Mouse (Mus musculus) CH12.LX (cell line): ENCODE results near the gene Pitx2.

Experiments used
- CHD2 ChIP-seq: IDR thresholded peaks from 2 replicates; pipeline ENCODE4 v1.6.1; 2011; ENCODE audit warnings: low read length, improper control_type of control experiment
- CTCF ChIP-seq, 2 experiments: IDR thresholded peaks in 1 of 2; conservative IDR thresholded peaks in 1 of 2; 2 replicates each; pipeline ENCODE4 v1.5.1; 2011 to 2012; ENCODE audit warnings: low read depth in 2 of 2, low read length in 2 of 2, improper control_type of control experiment in 1 of 2, inconsistent platforms in 1 of 2, mild to moderate bottlenecking in 1 of 2, moderate library complexity in 1 of 2
- EP300 ChIP-seq: IDR thresholded peaks from 2 replicates; pipeline ENCODE4 v1.6.1; 2011; ENCODE audit warnings: low read length, improper control_type of control experiment
- JUND ChIP-seq: conservative IDR thresholded peaks from 2 replicates; pipeline ENCODE4 v1.6.1; 2011; ENCODE audit warnings: low read depth, low read length, improper control_type of control experiment
- POLR2A ChIP-seq: IDR thresholded peaks from 2 replicates; pipeline ENCODE4 v1.6.1; 2011; ENCODE audit warnings: low read depth, mild to moderate bottlenecking, improper control_type of control experiment, low read length
- RCOR1 ChIP-seq: conservative IDR thresholded peaks from 2 replicates; pipeline ENCODE4 v1.6.1; 2012; ENCODE audit warnings: low read depth, mild to moderate bottlenecking, inconsistent platforms, low read length, improper control_type of control experiment
- SMC3 ChIP-seq: IDR thresholded peaks from 2 replicates; pipeline ENCODE4 v1.6.1; 2011; ENCODE audit warnings: low read depth, low read length, improper control_type of control experiment
- TBP ChIP-seq: conservative IDR thresholded peaks from 2 replicates; pipeline ENCODE4 v1.6.1; 2011; ENCODE audit warnings: low read depth, low read length, improper control_type of control experiment
- TCF12 ChIP-seq: IDR thresholded peaks from 2 replicates; pipeline ENCODE4 v1.6.1; 2014; ENCODE audit warnings: low read depth, mild to moderate bottlenecking, inconsistent platforms, low read length, improper control_type of control experiment
- ZKSCAN1 ChIP-seq: IDR thresholded peaks from 2 replicates; pipeline ENCODE4 v1.6.1; 2012; ENCODE audit warnings: low read depth, inconsistent platforms, low read length, improper control_type of control experiment, borderline replicate concordance

- no peak for TF ChIP-seq TBP
- no peak for TF ChIP-seq EP300
- no peak for TF ChIP-seq SMC3
- no peak for TF ChIP-seq TCF12
- no peak for TF ChIP-seq CTCF (conservative IDR thresholded peaks at IDR 0.05 in 1 of 2, IDR thresholded peaks at IDR 0.05 in 1 of 2; ENCODE audit: low read depth in 2 of 2, low read length in 2 of 2)
- no peak for TF ChIP-seq RCOR1
- TF ChIP-seq CHD2: no peak
- no peak for TF ChIP-seq POLR2A
- TF ChIP-seq ZKSCAN1: no peak
- no peak for TF ChIP-seq JUND
These were observed 49.7 kb upstream of the Pitx2 start for GRCm38 (mm10) chr3:129150001-129150400.
